Mouse (Mus musculus): ENCODE measurements around the gene Arhgef12. TPM values are rescaled to one million over a fixed set of nuclear protein-coding genes. Genes with fewer than 3 reads are reported as not detected.

The Arhgef12 gene
- polyA plus RNA-seq, 1 experiment from 2014 or later = 6.6 TPM

DNA sequence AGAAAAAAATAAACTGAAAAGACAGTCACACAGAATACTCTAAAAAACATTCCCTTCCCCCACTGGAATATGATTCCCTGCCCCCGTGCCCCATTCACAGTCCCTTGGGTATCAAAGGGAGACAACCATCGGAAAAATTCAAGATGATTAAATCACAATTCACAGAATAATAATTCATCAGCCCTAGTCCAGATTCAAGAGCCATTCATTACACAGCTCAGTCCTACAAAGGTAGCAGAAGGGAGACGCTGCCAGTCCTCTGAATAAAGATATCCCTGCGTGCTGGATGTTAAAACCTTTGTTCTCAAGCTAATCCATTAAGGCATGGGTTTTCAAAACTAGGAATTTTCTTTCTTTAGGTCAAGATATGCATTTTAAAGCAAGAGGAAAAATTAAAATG lies 36.5 kb downstream of the Arhgef12 start:
- TF ChIP-seq EP300 (optimal IDR thresholded peaks at IDR 0.05) (no peak), CTCF (IDR thresholded peaks at IDR 0.05; ENCODE audit: low read depth) (no peak)
- no peak overlapping the region for H3K4me2 ChIP-seq (replicated peaks; ENCODE audit: low read depth)
- no peaks in the 10 kb centered on the region for H3K36me3 ChIP-seq (ENCODE audit: control insufficient read depth, insufficient read depth, low read length)
- H3K9ac ChIP-seq (ENCODE audit: low read length) = no peak overlapping the region
- H3K9me3 ChIP-seq (ENCODE audit: control insufficient read depth, low read length) = no peaks in the 10 kb centered on the region
- H3K4me3 ChIP-seq (ENCODE audit: low read depth, low read length) = no peak overlapping the region
- no peaks in the 10 kb centered on the region for H3K27me3 ChIP-seq (ENCODE audit: control insufficient read depth, insufficient read depth, low read length)
- ATAC-seq (ENCODE audit: low FRiP score, low TSS enrichment) (no peak), DNase-seq (ENCODE audit: low spot score) (no peak)
- H3K27ac ChIP-seq (replicated peaks) = no peak overlapping the region
- WGBS = 58% methylated on average over 4 of the region's 4 CpGs
- H3K4me1 ChIP-seq (replicated peaks; ENCODE audit: control insufficient read depth, insufficient read depth) = peaks cover 11% of the 10 kb centered on the region; the same call in 1 of the 2 replicates

DNA sequence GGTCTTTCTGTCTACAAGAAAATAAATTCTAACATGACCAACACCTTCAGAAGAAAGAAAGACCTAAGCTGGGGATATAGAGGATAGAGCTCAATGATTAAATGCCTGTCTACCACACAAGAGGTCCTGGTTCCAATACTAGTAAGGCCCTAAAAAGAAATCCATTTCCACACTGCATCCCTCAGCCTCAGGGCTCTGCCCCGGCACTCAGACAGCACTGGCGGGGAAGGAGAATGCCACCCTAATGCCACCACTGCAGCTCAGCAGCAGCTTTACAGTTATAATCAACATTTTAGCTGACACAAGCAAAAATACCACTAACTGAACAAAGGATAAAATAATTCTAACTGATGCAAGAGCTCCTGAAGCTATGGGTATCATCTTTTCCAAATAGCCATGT lies 36.9 kb downstream of the Arhgef12 start:
- H3K4me3 ChIP-seq (ENCODE audit: low read depth, low read length) = no peak overlapping the region
- 54% methylated on average over 2 of the region's 2 CpGs for WGBS

DNA sequence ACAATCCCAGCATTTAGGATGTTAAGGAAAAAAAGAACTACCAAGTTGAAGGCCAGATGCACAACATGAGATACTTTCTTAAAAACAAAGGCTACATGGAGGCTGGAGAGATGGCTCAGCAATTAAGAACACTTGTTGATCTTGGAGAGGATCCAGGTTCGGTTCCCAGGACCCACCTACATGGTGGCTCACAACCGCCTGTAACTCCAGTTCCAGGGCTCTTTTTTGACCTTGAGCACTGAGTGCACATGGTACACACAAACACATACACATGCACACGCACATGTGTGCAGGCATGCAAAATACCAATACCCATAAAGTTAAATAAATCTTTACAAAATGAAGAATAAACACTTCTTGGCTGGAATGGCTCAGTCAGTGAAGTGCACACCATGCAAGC lies 39.1 kb downstream of the Arhgef12 start:
- H3K9me3 ChIP-seq (ENCODE audit: control insufficient read depth, low read length) = no peaks in the 10 kb centered on the region
- H3K9ac ChIP-seq (ENCODE audit: low read length) = no peak overlapping the region
- no peak overlapping the region for H3K4me2 ChIP-seq (replicated peaks; ENCODE audit: low read depth)
- no peaks in the 10 kb centered on the region for H3K27me3 ChIP-seq (ENCODE audit: control insufficient read depth, insufficient read depth, low read length)
- TF ChIP-seq CTCF (IDR thresholded peaks at IDR 0.05; ENCODE audit: low read depth) (no peak), EP300 (optimal IDR thresholded peaks at IDR 0.05) (no peak)
- no peaks in the 10 kb centered on the region for H3K36me3 ChIP-seq (ENCODE audit: control insufficient read depth, insufficient read depth, low read length)
- H3K4me1 ChIP-seq (replicated peaks; ENCODE audit: control insufficient read depth, insufficient read depth) = peaks cover 11% of the 10 kb centered on the region; the same call in 1 of the 2 replicates
- no peak overlapping the region for H3K4me3 ChIP-seq (ENCODE audit: low read depth, low read length)
- WGBS = 42% methylated on average over 3 of the region's 3 CpGs
- DNase-seq (ENCODE audit: low spot score) (no peak), ATAC-seq (ENCODE audit: low FRiP score, low TSS enrichment) (no peak)
- 0 out of 2 replicates have a peak overlapping the region, but pooled peaks have one; percentile 24 for H3K27ac ChIP-seq (replicated peaks)

More for the DNA sequence above, 36.9 kb downstream of the Arhgef12 start:
- H3K36me3 ChIP-seq (ENCODE audit: control insufficient read depth, insufficient read depth, low read length) = no peaks in the 10 kb centered on the region
- DNase-seq (ENCODE audit: low spot score) (no peak), ATAC-seq (ENCODE audit: low FRiP score, low TSS enrichment) (no peak)
- peaks cover 11% of the 10 kb centered on the region; the same call in 1 of the 2 replicates for H3K4me1 ChIP-seq (replicated peaks; ENCODE audit: control insufficient read depth, insufficient read depth)
- H3K4me2 ChIP-seq (replicated peaks; ENCODE audit: low read depth) = no peak overlapping the region
- H3K9me3 ChIP-seq (ENCODE audit: control insufficient read depth, low read length) = no peaks in the 10 kb centered on the region
- no peaks in the 10 kb centered on the region for H3K27me3 ChIP-seq (ENCODE audit: control insufficient read depth, insufficient read depth, low read length)
- TF ChIP-seq EP300 (optimal IDR thresholded peaks at IDR 0.05) (no peak), CTCF (IDR thresholded peaks at IDR 0.05; ENCODE audit: low read depth) (no peak)
- H3K9ac ChIP-seq (ENCODE audit: low read length) = no peak overlapping the region
- H3K27ac ChIP-seq (replicated peaks) = no peak overlapping the region

DNA sequence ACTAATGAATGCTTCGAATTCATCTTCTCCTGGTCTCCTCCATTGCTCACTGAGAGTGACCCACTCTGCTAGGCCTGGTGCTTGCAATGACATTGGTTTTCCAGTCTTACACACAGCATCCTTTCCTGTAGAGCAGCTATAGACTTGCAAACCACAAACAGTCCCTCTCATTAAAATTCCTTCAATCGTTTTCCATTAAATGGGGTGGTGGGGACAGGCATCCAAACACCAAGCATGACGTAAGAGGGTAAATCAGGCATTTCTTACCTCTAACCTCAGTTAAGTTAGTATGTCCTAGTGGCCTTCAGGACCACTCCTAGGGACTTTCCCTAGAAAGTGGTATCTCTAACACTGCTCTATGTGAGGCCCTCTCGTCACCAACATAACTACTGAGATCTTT lies 41.8 kb downstream of the Arhgef12 start:
- TF ChIP-seq EP300 (optimal IDR thresholded peaks at IDR 0.05) (no peak), CTCF (IDR thresholded peaks at IDR 0.05; ENCODE audit: low read depth) (no peak)

DNA sequence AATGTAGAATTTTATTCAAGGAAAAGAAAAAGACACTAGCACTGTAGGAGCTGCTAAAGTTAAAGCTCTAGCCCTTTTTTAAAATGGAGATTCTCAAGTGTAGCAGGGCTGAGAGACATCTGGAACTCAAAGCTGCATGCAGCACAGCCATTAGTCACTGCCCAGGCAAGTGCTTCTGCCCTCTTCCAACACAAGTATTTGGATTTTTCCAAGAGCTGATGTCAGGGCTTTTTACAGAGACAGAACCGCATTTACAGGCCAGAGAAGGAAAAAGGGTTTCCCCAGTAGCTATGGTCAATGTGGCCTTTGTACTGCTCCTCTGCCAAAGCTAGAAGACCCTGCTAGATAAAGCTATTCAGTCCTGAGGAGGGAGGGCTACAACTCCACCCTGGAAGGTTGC lies 45.5 kb downstream of the Arhgef12 start:
- no peak for DNase-seq (ENCODE audit: low spot score)
- ATAC-seq (ENCODE audit: low FRiP score, low TSS enrichment) = no peak
- no peaks in the 10 kb centered on the region for H3K36me3 ChIP-seq (ENCODE audit: control insufficient read depth, insufficient read depth, low read length)
- 43% methylated on average over 1 of the region's 1 CpGs for WGBS
- no peak overlapping the region for H3K4me2 ChIP-seq (replicated peaks; ENCODE audit: low read depth)
- 0 out of 2 replicates have a peak overlapping the region, but pooled peaks have one; percentile 4 for H3K27ac ChIP-seq (replicated peaks)
- no peak overlapping the region for H3K9ac ChIP-seq (ENCODE audit: low read length)
- no peaks in the 10 kb centered on the region for H3K9me3 ChIP-seq (ENCODE audit: control insufficient read depth, low read length)
- H3K27me3 ChIP-seq (ENCODE audit: control insufficient read depth, insufficient read depth, low read length) = no peaks in the 10 kb centered on the region
- no peak overlapping the region for H3K4me3 ChIP-seq (ENCODE audit: low read depth, low read length)
- no peak for TF ChIP-seq CTCF (IDR thresholded peaks at IDR 0.05; ENCODE audit: low read depth)
- no peak for TF ChIP-seq EP300 (optimal IDR thresholded peaks at IDR 0.05)
- H3K4me1 ChIP-seq (replicated peaks; ENCODE audit: control insufficient read depth, insufficient read depth) = 0 out of 2 replicates have a peak, but pooled peaks cover 2% of the 10 kb centered on the region

More for the DNA sequence above, 41.8 kb downstream of the Arhgef12 start:
- Histone ChIP-seq H3K4me1 (replicated peaks; ENCODE audit: control insufficient read depth, insufficient read depth) (peaks cover 11% of the 10 kb centered on the region; the same call in 1 of the 2 replicates), H3K36me3 (ENCODE audit: control insufficient read depth, insufficient read depth, low read length) (no peaks in the 10 kb centered on the region), H3K9me3 (ENCODE audit: control insufficient read depth, low read length) (no peaks in the 10 kb centered on the region), H3K4me3 (ENCODE audit: low read depth, low read length) (no peak overlapping the region), H3K4me2 (replicated peaks; ENCODE audit: low read depth) (no peak overlapping the region), H3K27me3 (ENCODE audit: control insufficient read depth, insufficient read depth, low read length) (no peaks in the 10 kb centered on the region), H3K9ac (ENCODE audit: low read length) (no peak overlapping the region), H3K27ac (replicated peaks) (no peak overlapping the region)
- ATAC-seq (ENCODE audit: low FRiP score, low TSS enrichment) = no peak
- 81% methylated on average over 4 of the region's 4 CpGs for WGBS
- DNase-seq (ENCODE audit: low spot score) = no peak

DNA sequence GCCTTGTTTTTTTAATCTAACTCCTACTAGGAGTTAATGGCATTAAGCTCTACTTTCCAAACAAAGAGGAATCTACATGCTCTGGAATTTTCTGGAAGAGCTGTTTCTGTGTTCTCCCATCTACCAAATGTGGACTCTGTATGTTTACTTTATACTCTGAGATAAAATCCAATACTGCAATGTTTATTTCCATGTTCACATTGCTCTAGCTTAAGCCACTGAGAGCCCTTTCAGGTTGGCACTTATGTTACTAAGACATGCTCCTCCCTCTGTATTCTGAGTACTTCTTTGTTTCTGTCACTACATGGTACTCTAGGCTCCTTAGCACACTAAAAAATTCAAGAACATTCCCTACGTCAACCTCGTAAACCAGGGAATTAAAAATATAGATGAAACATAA lies 56.6 kb downstream of the Arhgef12 start:
- no peaks in the 10 kb centered on the region for H3K36me3 ChIP-seq (ENCODE audit: control insufficient read depth, insufficient read depth, low read length)

More for the DNA sequence above, 56.6 kb downstream of the Arhgef12 start:
- Histone ChIP-seq H3K27ac (replicated peaks) (0 out of 2 replicates have a peak overlapping the region, but pooled peaks have one; percentile 49), H3K9ac (ENCODE audit: low read length) (no peak overlapping the region), H3K27me3 (ENCODE audit: control insufficient read depth, insufficient read depth, low read length) (no peaks in the 10 kb centered on the region), H3K9me3 (ENCODE audit: control insufficient read depth, low read length) (no peaks in the 10 kb centered on the region), H3K4me1 (replicated peaks; ENCODE audit: control insufficient read depth, insufficient read depth) (0 out of 2 replicates have a peak, but pooled peaks cover 5% of the 10 kb centered on the region), H3K4me2 (replicated peaks; ENCODE audit: low read depth) (no peak overlapping the region), H3K4me3 (ENCODE audit: low read depth, low read length) (no peak overlapping the region)
- TF ChIP-seq CTCF (IDR thresholded peaks at IDR 0.05; ENCODE audit: low read depth) (no peak), EP300 (optimal IDR thresholded peaks at IDR 0.05) (no peak)
- WGBS = 57% methylated on average over 2 of the region's 2 CpGs
- DNase-seq (ENCODE audit: low spot score) = no peak
- peak; percentile 71 for ATAC-seq (ENCODE audit: low FRiP score, low TSS enrichment)
